Mouse (Mus musculus): Measurements from ENCODE around the gene Ncaph2.

Gene Ncaph2

GRCm38 (mm10) chr15:89343325-89343724, 12.2 kb upstream of the Ncaph2 start:
- DNase-seq: no peak

- DNase-seq: no peak
These were observed 5.1 kb upstream of the Ncaph2 start for GRCm38 (mm10) chr15:89350447-89350846.

- no peak for DNase-seq
These were observed 4.2 kb upstream of the Ncaph2 start for GRCm38 (mm10) chr15:89351302-89351701.

GRCm38 (mm10) chr15:89352054-89352453, 3.5 kb upstream of the Ncaph2 start:
- DNase-seq: no peak

GRCm38 (mm10) chr15:89352795-89353194, 2.7 kb upstream of the Ncaph2 start:
- DNase-seq: no peak

- DNase-seq: no peak
These were observed 1.7 kb upstream of the Ncaph2 start for GRCm38 (mm10) chr15:89353837-89354236.

- peak in 1 of 2 experiments; percentile 27 for DNase-seq
These were observed 1.1 kb upstream of the Ncaph2 start for GRCm38 (mm10) chr15:89354455-89354854.

- peak; percentile 74 to 88 for DNase-seq
These were observed 853 bp downstream of the Ncaph2 start for GRCm38 (mm10) chr15:89356372-89356771.

GRCm38 (mm10) chr15:89358784-89359183, 3.3 kb downstream of the Ncaph2 start:
- no peak for DNase-seq

GRCm38 (mm10) chr15:89363051-89363450, 7.5 kb downstream of the Ncaph2 start:
- no peak for DNase-seq

- peak; percentile 95 to 97 for DNase-seq
These were observed 9.6 kb downstream of the Ncaph2 start for GRCm38 (mm10) chr15:89365141-89365551.

GRCm38 (mm10) chr15:89372068-89372467, 16.5 kb downstream of the Ncaph2 start:
- peak in 1 of 2 experiments; percentile 19 for DNase-seq

GRCm38 (mm10) chr15:89372536-89372935, 17.0 kb downstream of the Ncaph2 start:
- DNase-seq: peak in 1 of 2 experiments; percentile 24

- peak; percentile 86 to 87 for DNase-seq
These were observed 17.7 kb downstream of the Ncaph2 start for GRCm38 (mm10) chr15:89373027-89373761.

- DNase-seq: peak; percentile 98 to 99
These were observed 18.3 kb downstream of the Ncaph2 start, which contains the start of gene Sco2 for GRCm38 (mm10) chr15:89373762-89374248. Gene Sco2 (minus strand): TSS chr15:89373846.

GRCm38 (mm10) chr15:89374340-89374739, 18.8 kb downstream of the Ncaph2 start:
- no peak for DNase-seq

GRCm38 (mm10) chr15:89374801-89375534, 19.4 kb downstream of the Ncaph2 start:
- DNase-seq: no peak

GRCm38 (mm10) chr15:89376040-89376439, 20.5 kb downstream of the Ncaph2 start:
- no peak for DNase-seq

- no peak for DNase-seq
These were observed 21.4 kb downstream of the Ncaph2 start, which contains the start of gene Tymp for GRCm38 (mm10) chr15:89376957-89377356. Gene Tymp (minus strand): TSS chr15:89377039.

- DNase-seq: peak in 1 of 2 experiments; percentile 15
These were observed 21.8 kb downstream of the Ncaph2 start for GRCm38 (mm10) chr15:89377362-89377761.

- DNase-seq: no peak
These were observed 22.7 kb downstream of the Ncaph2 start for GRCm38 (mm10) chr15:89377938-89378828.

GRCm38 (mm10) chr15:89378831-89379401, 23.4 kb downstream of the Ncaph2 start, which contains the start of gene Odf3b:
Gene Odf3b (minus strand): TSS chr15:89379282.
- peak; percentile 81 to 87 for DNase-seq

All from cerebellum, postnatal 14 days (tissue).